Mouse (Mus musculus) CD4-positive naive resting alpha-beta T cell, adult 76 days (primary cell): ENCODE data around the gene Olfr872. TPM values are rescaled to one million over a fixed set of nuclear protein-coding genes. Genes with fewer than 3 reads are reported as not detected.

Experiments
- total RNA-seq: library from RNA; stranded (reverse); gene quantifications from one replicate; pipeline ENCODE4 v1.2.4, GENCODE M21; 2023

Gene Olfr872
- total RNA-seq, result not detected

GRCm38 (mm10) chr9:20236819-20237218 is at the start of gene Olfr872:
Gene Olfr872, plus strand, starts transcription at chr9:20237119.

DNA sequence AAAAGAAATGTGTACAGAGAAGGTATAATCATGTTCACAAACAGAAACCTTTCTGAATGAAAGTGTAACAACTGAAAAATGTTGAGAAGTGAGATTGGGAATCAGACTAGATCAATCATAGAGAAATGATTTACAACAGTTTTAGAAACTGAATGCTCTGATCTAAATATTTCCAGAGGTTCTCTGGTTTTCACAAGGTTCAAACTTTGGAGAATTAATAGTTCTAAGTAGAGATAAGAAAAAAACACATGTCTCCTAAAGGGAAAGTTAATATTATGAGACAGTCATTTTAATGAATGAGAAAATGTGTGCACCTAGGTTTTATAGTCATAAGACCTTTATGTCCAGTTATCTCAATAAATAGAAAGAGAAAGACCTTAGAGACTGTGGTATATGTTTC is 25.0 kb upstream of the Olfr872 start, which contains the start of gene Olfr871:
Olfr871 (plus strand) TSS at position 301 of the 400 bp plus-strand sequence.

GRCm38 (mm10) chr9:20282051-20282450 is 45.1 kb downstream of the Olfr872 start, which contains the start of gene Olfr39:
Gene Olfr39, plus strand, starts transcription at chr9:20282351.

DNA sequence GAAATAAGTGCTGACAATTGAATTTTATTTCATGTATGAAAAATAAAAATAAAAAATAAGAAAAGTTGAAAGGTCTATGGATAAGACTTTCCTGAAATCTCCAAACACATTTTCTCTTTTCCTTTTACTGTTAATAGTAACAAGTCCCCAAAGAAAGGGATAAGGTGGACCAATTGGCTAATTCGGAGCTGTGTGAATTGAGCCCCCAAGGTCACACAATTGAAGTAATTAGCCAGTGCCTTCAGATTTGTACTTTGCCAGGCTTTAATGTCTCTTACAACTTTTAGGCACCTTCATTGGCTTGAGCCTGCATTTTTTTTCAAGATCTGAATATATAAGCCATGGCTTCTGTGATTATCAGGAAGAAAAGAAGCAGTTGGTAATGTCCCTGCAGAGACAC is 61.3 kb downstream of the Olfr872 start, which contains the start of gene Olfr873:
Olfr873 (plus strand) TSS at position 301 of the 400 bp plus-strand sequence.

Other genes starting within 250 kb of the Olfr872 start
- not detected for gene Olfr866, start 209.1 kb upstream of the Olfr872 start, total RNA-seq
- not detected for gene Olfr867, start 179.6 kb upstream of the Olfr872 start, total RNA-seq
- not detected for gene Olfr868, start 138.5 kb upstream of the Olfr872 start, total RNA-seq
- not detected for gene Olfr869, start 108.1 kb upstream of the Olfr872 start, total RNA-seq
- gene Olfr870, start 63.1 kb upstream of the Olfr872 start, total RNA-seq, result not detected
- not detected for gene Olfr871, start 24.9 kb upstream of the Olfr872 start, total RNA-seq
- gene Olfr39, start 45.2 kb downstream of the Olfr872 start, total RNA-seq, result not detected
- gene Olfr873, start 61.4 kb downstream of the Olfr872 start, total RNA-seq, result not detected
- gene Olfr18, start 99.0 kb downstream of the Olfr872 start, total RNA-seq, result not detected
- 7.4 TPM for gene Zfp560, start 148.1 kb downstream of the Olfr872 start, total RNA-seq
- gene Zfp26, start 223.0 kb downstream of the Olfr872 start, total RNA-seq, result 42.7 TPM